Mouse (Mus musculus) thymus, postnatal 14 days (tissue): Measurements from ENCODE around the gene Polh.

Experiments used
- DNase-seq: peaks from one replicate; pipeline ENCODE4 v3.0.0; 2021

Gene Polh

DNA sequence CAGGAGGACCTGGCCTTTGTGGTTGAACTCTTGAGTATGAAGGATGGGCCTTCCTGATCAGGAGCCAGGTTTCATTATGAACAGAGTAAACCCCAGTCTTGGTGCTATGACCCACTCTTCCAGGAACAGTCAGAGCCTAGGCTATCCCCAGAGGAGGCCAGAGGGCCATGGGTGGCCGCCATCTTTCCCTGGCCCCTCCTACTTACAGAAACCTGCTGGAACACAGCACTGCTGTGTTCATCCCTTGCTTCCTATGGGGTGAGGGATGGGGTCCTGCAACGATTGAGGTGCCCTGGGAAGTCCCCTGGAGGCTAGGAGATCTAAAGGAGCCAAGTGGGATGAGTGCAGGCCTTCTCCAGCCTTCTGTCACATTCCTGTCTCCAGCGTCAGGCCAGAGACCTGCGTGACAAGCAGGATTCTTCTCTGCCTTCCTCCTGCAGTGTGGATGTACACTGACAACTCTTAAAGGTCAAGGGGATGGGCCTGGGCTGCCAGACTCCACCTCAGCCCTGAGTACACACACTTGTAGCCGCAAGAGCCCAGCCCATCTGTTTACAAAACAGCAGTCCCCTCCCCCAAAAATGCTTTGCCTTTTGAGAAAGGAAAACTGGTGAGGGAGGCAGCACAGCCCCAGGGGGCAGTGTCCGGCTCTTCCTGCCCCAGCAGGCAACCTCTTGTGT lies 74.5 kb downstream of the Polh start:
- DNase-seq = no peak

DNA sequence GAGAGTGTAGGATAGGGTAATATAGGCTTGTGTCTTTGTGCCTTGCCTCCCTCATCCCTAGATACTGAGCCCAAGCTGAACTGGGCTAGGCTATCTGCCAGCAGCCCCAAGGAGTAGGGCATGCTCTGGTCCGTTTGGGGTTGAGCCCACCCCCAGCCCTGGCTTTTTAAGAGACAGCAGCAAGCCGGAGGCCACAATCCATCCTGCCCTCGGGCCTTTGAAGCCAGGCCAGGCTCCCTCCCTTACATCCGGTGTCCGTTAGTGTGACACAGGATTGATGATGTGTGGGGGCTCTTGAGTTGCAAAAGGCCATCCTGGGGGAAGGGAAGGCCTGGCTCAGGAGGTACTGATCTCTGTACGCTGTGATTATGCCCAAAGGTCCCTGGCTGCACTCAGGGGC lies 75.8 kb downstream of the Polh start:
- DNase-seq = no peak

DNA sequence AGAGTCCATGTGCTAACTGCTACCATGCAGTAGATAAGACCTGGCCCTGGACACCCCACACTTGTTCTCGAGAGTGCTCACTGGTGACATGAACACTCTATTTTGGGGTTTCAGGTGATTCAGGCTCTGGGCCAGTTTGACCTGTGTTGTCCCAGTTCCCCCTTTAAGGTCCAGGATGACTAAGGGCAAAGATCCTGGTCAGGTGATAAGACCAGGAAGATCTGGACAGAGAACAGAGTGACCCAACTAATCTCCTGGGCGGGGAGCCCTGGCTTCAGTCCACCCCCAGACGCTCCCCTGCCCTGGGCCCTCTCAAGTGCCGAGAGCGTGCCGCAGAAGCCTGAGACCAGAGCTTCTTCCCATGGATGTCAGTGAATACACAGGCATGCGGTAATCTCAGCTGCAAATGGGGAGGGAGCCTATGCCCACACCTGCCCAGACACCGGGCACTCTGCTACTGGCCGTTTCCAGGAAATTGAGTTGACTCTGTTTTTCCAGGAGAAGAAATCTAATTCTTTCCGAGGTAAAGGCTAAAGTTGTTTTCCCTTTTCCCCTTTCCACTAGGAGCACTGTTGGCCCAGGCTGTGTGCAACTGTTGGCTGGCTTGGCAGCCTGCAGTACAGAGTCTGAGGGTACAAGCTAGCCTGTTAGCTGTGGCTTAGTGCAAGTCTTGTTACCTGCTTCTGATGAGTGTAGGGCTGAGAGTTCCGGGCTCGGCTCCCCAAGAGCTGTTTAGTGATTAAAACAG lies 78.3 kb downstream of the Polh start:
- no peak for DNase-seq

DNA sequence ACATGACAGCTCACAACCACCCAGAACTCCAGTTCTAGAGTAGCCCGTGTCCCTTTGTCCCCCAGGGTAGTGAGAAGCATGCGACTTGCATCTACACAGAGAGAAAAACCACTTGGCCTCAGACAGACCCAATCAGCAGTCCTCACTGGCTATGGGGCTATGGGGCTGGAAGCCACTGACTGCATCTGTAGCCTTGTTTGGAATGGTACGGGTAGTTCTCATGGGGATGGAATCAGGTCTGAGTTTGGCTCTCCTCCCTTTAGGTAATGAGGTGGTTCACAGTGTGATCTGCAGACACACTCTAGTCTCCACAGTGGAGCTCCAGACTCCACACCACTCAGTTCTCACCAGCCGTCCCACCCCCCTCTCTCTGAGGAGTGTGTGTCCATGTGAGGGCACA lies 79.2 kb downstream of the Polh start:
- no peak for DNase-seq

DNA sequence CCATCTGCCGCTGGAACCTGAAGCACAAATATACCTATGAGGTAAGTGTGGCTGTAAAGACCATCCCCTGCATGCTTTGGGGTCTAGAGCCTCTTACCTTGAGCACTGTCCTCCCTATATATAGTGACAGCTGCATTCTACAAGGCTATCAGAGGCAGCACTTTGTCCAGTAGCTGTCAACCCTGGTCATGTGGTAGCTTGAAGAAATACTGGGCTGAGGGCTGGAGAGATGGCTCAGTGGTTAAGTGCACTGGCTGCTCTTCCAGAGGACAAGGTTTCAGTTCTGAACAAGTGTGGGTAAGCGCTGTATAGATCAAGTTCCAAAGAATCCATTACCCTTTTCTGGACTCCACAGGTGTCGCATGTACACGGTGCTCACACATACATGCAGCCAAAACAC lies 79.7 kb downstream of the Polh start:
- DNase-seq = no peak
